Mouse (Mus musculus) thymus, postnatal 0 days (tissue): ENCODE results near the gene Lats2. TPM values are rescaled to one million over a fixed set of nuclear protein-coding genes. Genes with fewer than 3 reads are reported as not detected.

ENCODE experiments used
- DNase-seq: peaks from one replicate; pipeline ENCODE4 v3.0.0-alpha.2; 2015; ENCODE audit warnings: low spot score
- polyA plus RNA-seq: library from polyadenylated mRNA; unstranded; fragments of >200 nt; fragmentation: Nextera tagmentation; extraction: Ambion mirVana; gene quantifications from 2 replicates; pipeline ENCODE4 v1.2.1, GENCODE M21; 2015

The Lats2 gene
- polyA plus RNA-seq, 1 experiment from 2014 or later, result 4.9 TPM

DNA sequence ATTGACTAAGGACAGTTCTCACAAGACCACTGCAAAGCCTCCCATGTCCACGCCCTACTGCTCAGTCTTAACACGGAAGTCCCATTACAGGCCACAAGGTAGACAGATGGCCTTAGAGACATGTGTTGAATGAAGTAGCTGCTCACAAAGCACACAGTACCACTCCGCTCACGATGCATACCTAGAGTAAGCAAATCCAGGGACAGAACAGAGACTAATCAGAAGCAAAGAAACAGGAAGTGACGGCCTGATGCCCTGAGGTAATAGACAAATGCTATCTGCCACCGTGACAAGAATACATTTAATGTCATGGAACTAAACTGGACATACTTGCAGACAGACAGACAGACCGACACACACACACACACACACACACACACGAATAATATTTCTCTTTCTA lies 17.5 kb downstream of the Lats2 start:
- DNase-seq, result no peak

DNA sequence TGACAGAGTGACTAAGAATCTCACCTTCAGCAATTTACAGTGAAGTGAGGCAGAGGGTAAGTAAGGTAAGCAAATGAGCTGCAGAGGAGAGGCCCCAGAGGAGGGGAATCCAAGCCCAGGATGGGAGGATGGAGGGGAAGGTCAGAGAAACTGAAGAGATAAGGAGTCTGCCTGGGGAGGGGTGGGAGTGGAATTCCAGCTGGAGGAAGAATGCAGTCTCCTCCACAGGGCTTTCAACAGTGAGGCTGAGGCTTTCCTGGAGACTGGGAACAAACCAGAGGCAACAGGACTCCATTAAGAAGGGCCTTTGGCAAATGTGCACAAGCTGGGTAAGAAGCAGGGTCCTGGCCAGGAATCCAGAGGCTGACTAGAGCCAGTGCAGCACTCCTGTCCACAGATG lies 21.1 kb downstream of the Lats2 start:
- no peak for DNase-seq

DNA sequence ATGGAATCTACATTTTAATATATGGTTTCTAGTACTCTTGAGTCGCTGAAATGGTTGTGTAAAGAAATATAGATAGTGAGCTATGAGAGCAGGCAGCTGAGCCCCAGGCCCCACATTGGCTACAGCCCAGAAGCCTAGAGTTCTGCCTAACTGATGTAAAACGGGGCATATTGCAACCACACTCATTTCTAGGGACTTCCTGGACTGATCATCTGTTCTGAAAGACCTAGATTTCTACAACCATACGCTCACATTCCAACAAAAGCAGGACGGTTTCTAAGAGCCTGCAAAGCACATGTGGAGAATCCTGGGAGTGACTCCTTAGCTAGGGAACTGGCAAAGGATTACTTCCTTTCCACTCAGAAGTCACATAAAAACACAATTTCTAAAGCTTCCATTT lies 22.0 kb downstream of the Lats2 start:
- no peak for DNase-seq

DNA sequence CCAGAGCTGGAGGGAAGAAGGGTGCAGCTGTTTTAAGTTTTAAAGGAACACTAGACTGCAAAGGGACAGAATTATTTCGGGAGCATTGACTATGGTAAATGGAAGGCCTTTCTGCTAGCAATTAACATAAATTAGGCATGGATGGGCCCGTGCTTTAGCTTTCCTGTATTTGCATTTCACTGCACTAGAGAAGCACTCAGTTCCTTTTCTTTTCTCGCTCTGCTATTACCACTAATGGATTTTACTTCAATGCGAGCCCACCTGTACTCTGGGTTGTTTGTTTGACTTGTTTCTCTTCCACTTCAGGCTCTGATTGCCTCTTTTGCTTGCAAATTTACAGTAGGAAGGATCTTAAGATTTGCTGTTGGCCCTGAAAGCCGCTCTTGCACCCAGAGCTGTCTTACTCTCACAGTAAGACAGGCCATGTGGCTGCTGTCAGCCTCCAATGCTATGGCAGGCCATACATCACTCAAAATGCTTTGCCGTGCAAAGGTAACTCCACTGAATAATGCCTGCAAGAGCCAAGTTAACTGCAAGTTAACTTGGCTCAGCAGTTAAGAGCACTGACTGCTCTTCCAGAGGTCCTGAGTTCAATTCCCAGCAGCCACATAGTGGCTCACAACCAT lies 25.4 kb downstream of the Lats2 start:
- no peak for DNase-seq

DNA sequence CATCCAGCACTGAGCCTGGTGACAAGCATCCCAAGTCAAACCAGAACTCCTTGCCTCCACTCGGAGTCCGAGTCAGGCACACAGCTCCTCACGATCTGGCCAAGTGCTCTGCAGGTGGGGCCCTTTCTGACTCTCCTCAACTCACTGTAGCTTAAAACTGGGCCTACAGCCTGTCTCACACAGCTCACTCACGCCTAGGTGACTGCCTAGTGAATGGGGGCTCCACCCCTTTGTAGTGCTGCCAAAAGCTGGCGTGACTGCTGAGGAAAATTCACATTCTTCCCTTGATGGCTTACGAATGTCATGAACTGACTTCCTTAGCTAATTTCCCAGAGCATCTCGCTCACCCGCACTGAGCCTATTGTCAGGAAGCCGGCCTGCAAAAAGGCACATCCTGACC lies 27.7 kb downstream of the Lats2 start:
- DNase-seq, result peak; percentile 9

DNA sequence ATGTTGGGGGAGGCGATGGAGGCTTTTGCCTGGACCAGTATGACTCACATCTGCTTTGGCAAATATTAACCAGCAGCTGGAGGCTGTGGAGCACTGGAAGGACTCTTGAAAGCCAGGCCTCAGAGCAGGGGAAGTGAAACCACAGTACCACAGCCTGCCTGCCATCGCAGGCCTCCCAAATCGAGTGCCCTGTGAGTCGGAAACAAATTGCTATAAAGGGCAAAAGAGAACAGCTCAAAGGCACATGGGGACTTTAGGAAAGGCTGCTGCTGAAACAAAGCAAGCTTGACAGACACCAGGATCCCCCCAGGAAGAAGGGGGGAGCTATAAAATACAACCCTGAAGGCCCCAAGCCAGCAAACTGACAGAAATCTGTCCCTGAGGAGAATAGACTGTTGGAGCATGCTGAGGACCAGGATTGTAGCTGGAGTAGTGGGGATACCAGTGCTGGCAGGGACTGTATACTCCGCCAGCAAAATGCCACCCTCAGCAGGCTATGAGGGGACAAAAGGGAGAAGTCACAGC lies 28.2 kb downstream of the Lats2 start:
- peak; percentile 43 for DNase-seq

DNA sequence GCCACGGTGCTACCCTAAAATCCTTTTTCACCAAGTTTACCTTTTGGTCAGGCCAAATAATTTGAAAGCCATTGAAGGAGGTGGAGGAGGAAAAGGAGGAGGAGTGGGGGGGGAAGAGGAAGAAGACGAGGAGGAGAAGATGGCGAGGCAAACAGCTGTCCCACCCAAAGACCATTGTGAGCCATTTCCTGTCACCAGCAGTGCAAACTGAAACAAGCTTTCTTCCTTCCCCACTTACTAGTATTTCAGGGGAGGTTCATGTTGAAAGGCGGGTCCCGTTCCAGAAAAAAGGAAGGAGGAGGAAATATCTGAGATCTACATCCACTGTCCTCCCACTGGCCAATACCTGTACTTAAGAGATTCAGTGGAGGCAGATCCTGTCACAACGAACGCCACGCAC lies 28.8 kb downstream of the Lats2 start:
- DNase-seq, result peak; percentile 46

DNA sequence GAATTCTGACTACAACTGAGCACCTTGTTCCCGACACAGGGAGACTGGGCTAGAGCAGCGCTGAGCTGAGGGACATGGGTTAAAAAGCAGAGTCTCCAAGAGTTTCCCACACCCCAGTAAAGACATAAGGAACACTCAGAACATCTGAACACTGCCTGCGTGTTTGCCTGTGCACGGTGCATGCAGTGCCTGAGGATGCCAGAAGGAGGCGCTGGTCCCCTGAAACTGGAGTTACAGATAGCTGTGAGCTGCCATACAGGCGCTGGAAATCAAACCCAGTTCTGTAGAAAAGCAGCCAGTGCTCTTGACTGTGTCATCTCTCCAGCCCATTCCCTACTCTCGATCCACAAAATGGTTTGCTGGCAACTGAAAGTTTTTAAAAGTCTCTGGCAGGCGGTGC lies 32.0 kb downstream of the Lats2 start:
- no peak for DNase-seq

DNA sequence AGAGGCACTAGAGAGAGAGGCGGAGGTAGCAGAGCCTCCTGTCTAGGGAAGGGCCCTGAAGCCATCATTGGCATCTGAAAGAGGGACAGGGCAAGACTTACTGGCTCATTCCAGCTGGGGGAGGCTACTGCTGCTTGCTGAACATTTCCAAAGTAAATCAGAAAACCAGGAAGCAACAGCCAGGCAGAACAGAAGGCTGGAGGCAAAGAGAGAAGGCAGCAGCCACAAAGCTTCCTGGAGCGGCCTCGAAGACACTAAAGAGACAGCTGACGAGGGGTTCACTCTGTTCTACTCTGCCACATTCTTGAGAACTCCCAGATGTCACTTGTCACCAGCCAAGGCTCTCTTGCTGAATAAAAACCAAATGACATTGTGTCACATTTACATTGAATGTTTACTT lies 33.7 kb downstream of the Lats2 start:
- no peak for DNase-seq

DNA sequence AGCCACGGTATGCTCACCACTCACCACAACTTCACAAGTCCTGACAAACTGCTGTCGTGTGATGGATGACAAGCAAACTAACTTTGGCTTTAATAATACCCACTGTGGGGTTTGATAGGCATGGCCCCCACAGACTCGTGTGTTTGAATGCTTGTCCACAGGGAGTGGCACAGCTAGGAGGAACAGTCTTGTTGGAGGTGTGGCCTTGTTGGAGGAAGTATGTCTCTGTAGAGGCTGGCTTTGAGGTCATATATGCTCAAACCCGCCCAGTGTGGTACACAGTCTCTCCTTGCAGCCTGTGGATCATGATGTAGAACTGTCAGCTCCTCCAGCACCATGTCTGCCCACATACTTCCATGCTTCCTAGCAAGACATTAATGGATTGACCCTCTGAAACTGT lies 39.9 kb downstream of the Lats2 start:
- DNase-seq, result no peak

DNA sequence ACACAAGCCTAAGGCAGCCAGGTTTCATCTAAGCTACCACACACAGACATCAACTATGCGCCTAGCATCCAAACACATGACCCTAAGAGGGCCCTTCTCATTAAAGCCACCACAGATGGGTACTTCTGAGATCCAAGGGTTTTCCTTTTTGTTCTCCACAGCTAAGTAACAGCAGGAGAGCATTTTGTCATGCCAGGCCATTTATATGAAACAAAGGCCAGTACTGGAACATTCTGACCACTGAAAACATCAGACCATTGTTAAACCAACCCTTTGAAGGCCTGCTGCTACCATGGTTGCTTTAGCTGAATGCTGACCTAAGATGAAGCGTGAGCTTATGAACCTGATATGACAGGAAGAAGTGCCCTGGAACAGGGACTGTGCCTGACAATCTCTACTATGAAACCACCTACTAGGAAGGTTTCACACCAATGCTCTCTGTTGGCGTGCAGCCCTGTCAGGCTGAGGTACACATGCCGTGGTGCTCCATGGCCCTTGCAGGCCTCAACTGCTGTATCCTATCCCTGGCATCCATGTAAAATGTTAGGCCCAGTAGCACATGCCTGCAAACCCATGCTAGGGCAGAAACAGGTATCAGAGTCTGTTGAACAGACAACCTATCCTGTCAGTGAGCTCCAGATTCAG lies 41.5 kb downstream of the Lats2 start:
- no peak for DNase-seq

DNA sequence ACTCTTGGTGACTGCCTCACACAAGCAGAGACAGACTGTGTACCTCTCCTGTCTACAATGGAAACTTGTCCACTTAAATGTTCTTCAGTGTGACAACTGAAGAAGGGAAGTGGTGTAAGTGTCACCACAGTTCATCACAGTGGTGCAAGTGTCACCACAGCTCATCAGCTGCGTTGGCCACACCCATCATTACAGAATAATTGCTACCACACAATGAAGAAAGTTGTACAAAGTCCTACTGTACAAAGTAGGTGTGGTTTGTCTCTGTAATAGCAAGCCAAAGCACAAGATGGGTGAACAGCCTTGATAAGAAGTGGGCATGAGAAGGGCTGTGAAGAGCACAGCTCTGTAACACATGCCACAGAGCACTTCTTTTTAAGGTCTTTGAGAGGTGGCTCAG lies 45.3 kb downstream of the Lats2 start:
- DNase-seq, result no peak

DNA sequence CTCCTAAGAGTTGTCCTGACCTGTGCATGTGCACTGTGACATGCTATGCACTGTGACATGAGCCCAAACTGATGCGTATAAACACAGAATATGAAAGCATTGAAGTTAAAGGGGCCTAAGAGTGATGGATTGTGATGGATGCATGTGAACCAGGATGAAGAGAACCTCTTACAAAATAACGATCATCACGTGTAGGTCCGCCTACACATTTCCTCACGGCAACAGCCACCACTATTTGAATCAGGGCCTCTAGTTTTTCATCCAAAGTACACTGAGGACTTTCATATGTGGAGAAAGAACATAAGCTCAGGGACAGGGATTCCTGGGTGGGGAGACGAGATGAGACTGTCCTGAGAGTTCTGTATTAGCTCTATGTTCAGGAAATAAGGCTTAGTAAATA lies 47.1 kb downstream of the Lats2 start:
- DNase-seq, result no peak

DNA sequence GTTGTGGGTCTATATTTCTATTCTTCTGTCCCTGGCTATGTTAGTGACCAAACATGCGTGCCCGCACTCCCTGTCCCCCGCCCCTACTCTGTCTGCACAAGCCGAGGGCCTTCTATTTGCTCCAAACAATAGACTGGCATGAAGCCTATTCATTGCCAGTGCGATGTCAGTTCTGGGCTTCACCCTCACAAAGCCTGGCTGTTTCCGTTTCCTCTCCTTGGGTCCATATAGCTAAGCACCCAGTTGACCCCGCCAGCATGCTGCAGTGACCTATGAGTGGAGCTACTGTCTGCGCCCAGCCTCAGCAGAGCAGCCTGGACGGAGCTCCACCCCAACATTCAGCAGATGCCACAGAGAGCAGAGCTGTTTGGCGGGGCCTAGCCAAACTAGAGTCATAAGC lies 49.0 kb downstream of the Lats2 start:
- no peak for DNase-seq

DNA sequence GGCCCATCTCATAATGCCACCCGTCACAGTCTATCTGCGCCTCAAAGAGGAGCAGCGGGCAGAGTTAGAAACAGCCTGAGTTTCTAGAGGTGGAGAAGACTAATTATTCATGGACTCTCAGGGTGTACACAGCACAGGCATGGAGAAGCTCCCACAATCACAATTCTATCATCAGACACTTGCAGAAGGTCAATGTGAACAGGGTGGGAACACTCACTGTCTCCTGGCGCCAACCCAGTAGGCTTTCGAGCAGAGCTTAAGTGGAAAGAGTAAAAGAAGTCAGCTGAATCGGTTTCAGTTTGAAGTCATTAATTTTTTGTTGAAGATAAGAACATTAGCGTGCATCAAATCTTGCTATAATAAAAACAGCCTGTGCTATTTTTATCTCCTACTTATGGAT lies 49.6 kb downstream of the Lats2 start:
- DNase-seq, result no peak

DNA sequence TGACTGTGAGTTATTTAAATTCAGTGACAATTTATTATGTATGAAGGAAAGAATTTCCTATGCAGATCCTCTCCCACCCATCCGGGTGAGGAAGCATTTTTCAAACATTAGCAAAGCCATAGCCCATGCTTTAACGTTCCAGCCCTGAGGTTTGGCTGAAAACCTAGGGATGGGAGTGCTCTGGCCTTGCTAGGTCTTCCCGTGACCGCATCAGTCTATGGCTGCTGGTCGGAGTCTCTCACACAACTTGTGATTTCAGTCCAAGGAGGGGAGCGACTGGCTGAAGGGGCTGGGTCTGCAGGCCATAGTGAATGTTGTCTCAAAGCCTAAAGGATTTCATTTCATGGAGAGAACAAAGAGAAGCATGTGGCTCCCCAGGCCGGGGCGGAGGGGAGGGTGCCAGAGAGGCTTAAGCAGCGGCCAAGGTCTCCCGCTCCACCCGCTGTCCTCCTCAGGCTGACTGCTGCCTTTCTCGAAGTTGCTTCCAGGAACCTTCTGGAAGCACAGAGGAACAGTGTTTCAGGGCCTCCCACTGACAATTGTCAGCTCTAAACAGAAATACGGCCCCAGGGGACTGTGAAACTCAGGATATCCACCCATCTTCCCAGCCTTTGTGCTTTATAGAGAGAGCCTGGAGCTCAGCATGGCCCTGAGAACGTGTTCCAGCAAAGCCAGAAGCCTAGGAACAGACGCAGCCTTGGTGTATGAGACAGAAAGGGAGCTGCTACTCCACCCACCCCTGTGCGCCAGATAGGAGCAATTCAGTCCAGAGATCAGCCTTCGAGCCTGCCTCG lies 50.9 kb downstream of the Lats2 start:
- no peak for DNase-seq

DNA sequence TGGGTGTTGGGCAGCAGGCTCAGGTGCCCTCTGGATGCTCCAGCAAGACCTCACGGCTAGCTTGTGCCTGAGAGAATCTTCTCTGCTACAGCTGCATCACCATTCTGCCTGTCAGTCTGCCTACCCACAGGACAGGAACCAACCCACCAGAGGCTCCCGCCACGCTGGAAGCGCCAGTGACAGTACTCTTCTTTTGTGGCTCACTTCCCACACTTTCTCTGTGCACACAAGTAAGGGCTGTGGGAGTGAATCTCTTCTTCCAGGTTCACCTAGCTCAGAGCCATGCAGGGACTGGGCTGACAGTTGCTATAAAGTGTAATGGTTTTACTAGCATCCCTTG lies 51.5 kb downstream of the Lats2 start:
- DNase-seq, result no peak

DNA sequence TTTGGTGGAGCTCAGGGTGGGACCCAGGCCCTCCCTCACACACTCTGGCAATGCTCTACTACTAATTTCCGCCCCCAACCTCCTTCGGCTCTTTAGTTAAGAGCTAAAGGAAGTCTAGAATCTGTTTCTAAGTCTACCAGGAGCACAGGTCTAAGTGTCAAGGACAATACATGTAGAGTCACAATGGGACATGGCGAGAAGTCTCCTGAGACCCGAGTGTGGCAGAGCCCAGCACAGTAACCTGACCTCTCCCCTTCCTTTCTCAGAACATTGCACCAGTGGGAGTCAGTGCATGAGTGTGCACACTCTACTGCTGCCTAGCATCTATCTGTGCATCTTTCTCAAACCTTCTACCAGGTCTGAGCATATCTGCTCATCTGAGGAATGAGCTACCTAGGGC lies 52.4 kb downstream of the Lats2 start:
- no peak for DNase-seq

DNA sequence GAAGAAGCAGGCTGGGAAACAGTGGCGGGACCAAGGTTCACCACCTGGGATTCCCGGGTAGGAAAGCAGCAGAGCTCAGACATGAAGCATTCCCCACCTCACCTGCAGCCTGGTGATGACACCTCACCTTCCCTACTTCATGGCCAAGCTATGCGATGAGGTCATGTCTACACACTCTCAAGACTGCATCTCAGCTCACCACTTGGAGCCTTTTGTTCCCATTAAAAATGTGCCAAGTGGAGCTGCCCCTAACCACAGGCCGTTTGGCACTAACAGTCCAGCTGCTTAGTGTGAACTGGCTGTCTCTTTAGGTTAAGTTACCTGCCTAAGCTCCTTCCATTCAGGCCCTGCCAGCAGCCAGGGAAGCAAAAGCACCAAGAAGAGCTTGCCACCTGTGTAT lies 53.1 kb downstream of the Lats2 start:
- DNase-seq, result no peak

DNA sequence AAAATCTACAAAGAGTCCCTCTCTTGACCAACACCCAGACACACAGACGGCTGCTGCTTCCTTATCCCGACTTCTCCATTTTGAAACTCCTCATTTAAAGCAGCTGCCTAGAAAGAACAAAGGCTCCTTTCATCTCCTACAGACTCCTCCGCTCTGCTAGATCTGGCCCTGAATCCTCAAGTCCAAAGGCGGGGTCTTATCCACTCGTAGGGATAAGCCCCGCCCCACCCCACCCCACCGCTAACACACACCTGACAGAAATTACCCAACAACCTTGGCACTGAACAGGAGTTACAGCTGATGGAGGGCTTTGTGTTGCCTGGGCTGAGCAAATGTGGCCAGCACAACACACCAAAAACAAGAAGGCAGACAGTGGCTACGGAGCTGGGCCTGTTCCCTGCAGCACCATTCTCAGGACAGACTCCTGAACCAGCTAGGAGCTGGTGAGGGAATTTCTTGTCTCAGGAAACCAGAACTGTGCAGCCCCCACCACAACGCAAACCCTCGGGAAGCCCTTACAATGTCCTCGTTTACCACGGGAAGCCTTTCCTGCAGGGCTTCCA lies 56.2 kb downstream of the Lats2 start:
- no peak for DNase-seq

DNA sequence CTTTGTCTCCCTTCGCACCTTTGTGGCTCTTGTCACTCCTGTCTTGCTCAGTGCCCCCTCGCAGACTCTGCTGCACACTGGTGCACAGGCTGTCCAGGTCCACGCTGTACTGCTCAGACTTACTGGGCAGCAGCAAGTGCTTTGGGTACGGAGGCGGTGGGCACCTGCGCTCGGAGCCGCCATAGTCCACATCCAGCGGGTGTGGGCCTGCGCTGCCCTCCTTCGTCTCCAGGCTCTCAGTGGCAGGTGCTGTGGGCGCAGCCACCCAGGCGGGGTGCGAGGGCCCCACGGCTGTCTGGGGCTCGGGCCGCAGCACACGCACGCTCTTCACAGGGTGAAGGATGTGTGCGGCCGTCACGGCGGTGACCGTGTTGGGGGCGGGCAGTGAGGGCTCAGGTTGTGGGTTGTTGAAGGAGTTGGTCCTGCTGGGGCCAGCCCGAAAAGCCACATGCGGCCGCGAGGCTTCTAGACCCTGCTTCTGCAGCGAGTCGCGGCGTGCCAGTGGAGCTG lies 58.7 kb downstream of the Lats2 start:
- no peak for DNase-seq

DNA sequence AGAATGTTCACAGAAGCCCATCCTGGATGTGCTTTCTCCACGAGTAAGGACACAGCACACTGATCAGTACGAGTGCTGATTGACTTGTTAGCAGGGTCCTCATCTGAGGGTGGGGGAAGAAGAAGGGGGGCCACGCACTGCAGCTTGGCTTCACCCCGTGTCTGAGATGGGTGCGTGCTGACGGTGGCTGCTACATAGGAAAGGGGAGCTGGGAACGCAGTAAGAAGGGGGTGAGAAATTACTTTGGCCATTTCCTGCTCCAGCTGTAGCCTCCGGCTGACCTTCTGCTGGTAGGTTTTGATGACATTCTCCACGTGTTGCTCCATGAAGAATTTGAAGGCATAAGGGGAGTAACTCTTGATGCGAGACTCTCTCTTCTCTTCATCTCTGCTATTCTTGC lies 59.2 kb downstream of the Lats2 start:
- DNase-seq, result no peak
